Mouse (Mus musculus) CH12.LX (cell line): ENCODE data around the gene Glis1. TPM values are rescaled to one million over a fixed set of nuclear protein-coding genes. Genes with fewer than 3 reads are reported as not detected.

ENCODE experiments used
- DNase-seq: peaks from one replicate; pipeline ENCODE4 v3.0.0-alpha.2; 2013; ENCODE audit errors: extremely low read depth
- H3K27ac ChIP-seq: 2 replicates; pipeline ENCODE4 v1.5.1; 2012; ENCODE audit warnings: low read depth, mild to moderate bottlenecking, control low read depth, moderate library complexity; ENCODE audit not compliant: insufficient read depth
- H3K27me3 ChIP-seq: replicated peaks from 2 replicates; pipeline ENCODE3; 2012; ENCODE audit warnings: inconsistent platforms
- H3K36me3 ChIP-seq, 2 experiments: replicated peaks in 1 of 2; 2 replicates each; pipeline versions ENCODE3 to v1.6.1; 2012; ENCODE audit warnings: inconsistent platforms in 1 of 2, low read length in 1 of 2, mild to moderate bottlenecking in 1 of 2, mixed read lengths in 1 of 2, moderate library complexity in 1 of 2; ENCODE audit not compliant: control insufficient read depth in 1 of 2, insufficient read depth in 1 of 2
- H3K4me1 ChIP-seq, 2 experiments: 2 replicates each; pipeline ENCODE4 v1.6.1; 2012; ENCODE audit warnings: inconsistent platforms in 1 of 2, moderate library complexity in 1 of 2; ENCODE audit not compliant: insufficient read depth in 2 of 2, control insufficient read depth in 1 of 2
- H3K4me2 ChIP-seq: 2 replicates; pipeline ENCODE4 v1.6.1; 2012; ENCODE audit warnings: low read depth, mild to moderate bottlenecking, control low read depth; ENCODE audit not compliant: poor library complexity, insufficient read depth, severe bottlenecking
- H3K4me3 ChIP-seq, 3 experiments: fragments of 150-350 bp in 1 of 3; sonication (generic) in 1 of 3; replicated peaks in 1 of 3; 2 replicates each; pipeline versions ENCODE3 to v1.5.1; 2011 to 2012; ENCODE audit warnings: low read depth in 2 of 3, low read length in 2 of 3, mild to moderate bottlenecking in 2 of 3, moderate library complexity in 2 of 3, control low read depth in 1 of 3, improper control_type of control experiment in 1 of 3, inconsistent platforms in 1 of 3, mixed read lengths in 1 of 3; ENCODE audit not compliant: poor library complexity in 1 of 3
- H3K79me2 ChIP-seq: replicated peaks from 2 replicates; pipeline ENCODE4 v1.6.1; 2012; ENCODE audit warnings: mild to moderate bottlenecking, moderate library complexity; ENCODE audit not compliant: control insufficient read depth, poor library complexity, insufficient read depth, severe bottlenecking; ENCODE audit errors: extremely low read depth
- H3K9ac ChIP-seq: 2 replicates; pipeline ENCODE4 v1.6.1; 2012; ENCODE audit warnings: low read depth, mild to moderate bottlenecking, control low read depth, moderate library complexity; ENCODE audit not compliant: insufficient read depth
- H3K9me3 ChIP-seq: replicated peaks from 2 replicates; pipeline ENCODE3; 2012; ENCODE audit warnings: low read length, inconsistent platforms, mixed read lengths
- BHLHE40 ChIP-seq: IDR thresholded peaks from 2 replicates; pipeline ENCODE4 v1.6.1; 2011; ENCODE audit warnings: mild to moderate bottlenecking, low read depth, low read length, improper control_type of control experiment
- E2F4 ChIP-seq: IDR thresholded peaks from 2 replicates; pipeline ENCODE4 v1.6.1; 2011; ENCODE audit warnings: low read depth, low read length, improper control_type of control experiment; ENCODE audit not compliant: insufficient replicate concordance
- ELF1 ChIP-seq: IDR thresholded peaks from 2 replicates; pipeline ENCODE4 v1.6.1; 2014; ENCODE audit warnings: low read depth, mild to moderate bottlenecking, inconsistent platforms, low read length, improper control_type of control experiment
- GABPA ChIP-seq: IDR thresholded peaks from 2 replicates; pipeline ENCODE4 v1.6.1; 2012; ENCODE audit warnings: low read depth, low read length, improper control_type of control experiment, inconsistent platforms; ENCODE audit not compliant: insufficient replicate concordance
- HCFC1 ChIP-seq: IDR thresholded peaks from 2 replicates; pipeline ENCODE4 v1.6.1; 2012; ENCODE audit warnings: low read depth, mild to moderate bottlenecking, inconsistent platforms, low read length, improper control_type of control experiment
- JUND ChIP-seq: conservative IDR thresholded peaks from 2 replicates; pipeline ENCODE4 v1.6.1; 2011; ENCODE audit warnings: low read depth, low read length, improper control_type of control experiment
- KAT2A ChIP-seq: IDR thresholded peaks from 2 replicates; pipeline ENCODE4 v1.6.1; 2012; ENCODE audit warnings: low read length, improper control_type of control experiment, inconsistent platforms; ENCODE audit not compliant: insufficient replicate concordance
- MAX ChIP-seq: IDR thresholded peaks from 2 replicates; pipeline ENCODE4 v1.6.1; 2011; ENCODE audit warnings: low read length, improper control_type of control experiment
- MAZ ChIP-seq: IDR thresholded peaks from 2 replicates; pipeline ENCODE4 v1.6.1; 2012; ENCODE audit warnings: low read depth, mild to moderate bottlenecking, inconsistent platforms, low read length, improper control_type of control experiment, moderate library complexity
- NELFE ChIP-seq: IDR thresholded peaks from 2 replicates; pipeline ENCODE4 v1.6.1; 2011; ENCODE audit warnings: low read depth, low read length, improper control_type of control experiment
- POLR2A ChIP-seq: IDR thresholded peaks from 2 replicates; pipeline ENCODE4 v1.6.1; 2011; ENCODE audit warnings: low read depth, mild to moderate bottlenecking, improper control_type of control experiment, low read length
- RAD21 ChIP-seq: IDR thresholded peaks from 2 replicates; pipeline ENCODE4 v1.6.1; 2011; ENCODE audit warnings: low read depth, mild to moderate bottlenecking, low read length, improper control_type of control experiment, moderate library complexity
- SIN3A ChIP-seq: IDR thresholded peaks from 2 replicates; pipeline ENCODE4 v1.6.1; 2012; ENCODE audit warnings: low read length, improper control_type of control experiment, inconsistent platforms
- TBP ChIP-seq: conservative IDR thresholded peaks from 2 replicates; pipeline ENCODE4 v1.6.1; 2011; ENCODE audit warnings: low read depth, low read length, improper control_type of control experiment
- TCF12 ChIP-seq: IDR thresholded peaks from 2 replicates; pipeline ENCODE4 v1.6.1; 2014; ENCODE audit warnings: low read depth, mild to moderate bottlenecking, inconsistent platforms, low read length, improper control_type of control experiment
- USF2 ChIP-seq: conservative IDR thresholded peaks from 2 replicates; pipeline ENCODE4 v1.6.1; 2011; ENCODE audit warnings: low read depth, low read length, improper control_type of control experiment
- ZC3H11A ChIP-seq: IDR thresholded peaks from 2 replicates; pipeline ENCODE4 v1.6.1; 2012; ENCODE audit warnings: low read depth, mild to moderate bottlenecking, inconsistent platforms, low read length, improper control_type of control experiment
- ZKSCAN1 ChIP-seq: IDR thresholded peaks from 2 replicates; pipeline ENCODE4 v1.6.1; 2012; ENCODE audit warnings: low read depth, inconsistent platforms, low read length, improper control_type of control experiment, borderline replicate concordance
- ZMIZ1 ChIP-seq: IDR thresholded peaks from 2 replicates; pipeline ENCODE4 v1.6.1; 2012; ENCODE audit warnings: low read depth, mild to moderate bottlenecking, inconsistent platforms, low read length, improper control_type of control experiment
- ZNF384 ChIP-seq: IDR thresholded peaks from 2 replicates; pipeline ENCODE4 v1.6.1; 2012; ENCODE audit warnings: low read depth, low read length, improper control_type of control experiment, inconsistent platforms
- dilution Hi-C: fragments of 300-500 bp; cut with MboI; formaldehyde crosslinking; loops from 2 replicates; pipeline ENCODE4 v1.14.3; 2020; ENCODE audit warnings: low sequenced_read_pairs; ENCODE audit not compliant: extremely low pct_unique_long_range_greater_than_20kb, extremely low pct_ligation_motif_present
- in situ Hi-C: fragments of 300-500 bp; cut with MboI; formaldehyde crosslinking; loops from 3 replicates; pipeline ENCODE4 v1.14.3; 2019; ENCODE audit warnings: low sequenced_read_pairs, low pct_ligation_motif_present, low pct_unique_long_range_greater_than_20kb, mixed read lengths
- polyA plus RNA-seq: library from polyadenylated mRNA; unstranded; fragments of >175 nt; gene quantifications from 2 replicates; pipeline ENCODE4 v1.2.1, GENCODE M21; 2012; ENCODE audit warnings: low read depth; ENCODE audit not compliant: insufficient read length
- total RNA-seq, 2 experiments: library from RNA; depleted of rRNA; stranded (reverse); fragments of 300-350 nt in 1 of 2; fragments of >200 nt in 1 of 2; gene quantifications; 2 replicates each; pipeline ENCODE4 v1.2.3; 2012 to 2014

The Glis1 gene
- total and polyA plus RNA-seq, 3 experiments = 0.08 to 2.2 (median 0.17) TPM

DNA sequence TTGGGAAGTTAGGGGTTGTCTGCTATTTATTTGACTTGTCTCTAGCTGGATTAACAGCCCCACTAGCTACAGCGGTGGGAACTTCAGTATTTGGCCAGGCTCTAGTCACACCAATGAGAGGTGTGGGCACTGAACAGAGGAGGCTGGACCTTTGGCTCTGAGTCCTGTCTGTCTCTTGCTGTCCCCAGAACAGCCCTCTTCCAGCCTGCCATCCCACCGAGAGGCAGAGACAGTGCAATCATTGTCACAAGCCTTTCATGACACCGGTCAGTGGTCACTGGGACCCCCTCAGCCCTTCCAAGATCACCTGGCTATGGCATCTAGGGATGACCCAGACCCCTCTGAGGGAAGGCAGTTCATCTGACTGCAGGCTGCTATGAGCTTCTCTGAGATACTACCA, 104.6 kb downstream of the Glis1 start:
- H3K27me3 ChIP-seq = no peaks in the 10 kb centered on the region
- TF ChIP-seq NELFE = no peak
- in situ Hi-C loops = no loop called here

DNA sequence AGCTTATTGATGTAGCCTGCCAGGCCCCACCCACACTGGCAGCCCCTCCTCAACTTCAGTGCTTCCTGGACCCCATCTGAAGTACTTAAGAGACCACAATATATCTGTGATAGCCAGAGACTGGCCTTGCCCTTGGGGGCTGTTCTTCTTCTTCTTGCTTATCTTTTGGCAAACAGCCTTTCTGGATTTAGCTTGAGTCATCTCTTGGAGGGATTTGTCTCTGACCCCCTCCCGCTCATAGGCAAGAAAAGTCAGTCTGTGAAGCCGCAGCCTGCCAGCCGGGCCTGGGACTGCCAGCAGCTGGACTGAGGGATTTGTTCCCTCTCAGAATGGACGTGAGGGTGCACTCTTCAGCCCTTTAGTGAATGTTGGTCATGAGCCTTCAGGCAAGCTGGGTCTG, 107.4 kb downstream of the Glis1 start:
- TF ChIP-seq USF2 = no peak
- TF ChIP-seq RAD21 = no peak
- TF ChIP-seq MAZ = no peak
- no peak for TF ChIP-seq HCFC1
- TF ChIP-seq BHLHE40 = no peak
- TF ChIP-seq TBP = no peak
- no peak for TF ChIP-seq SIN3A
- TF ChIP-seq, all 38 proteins: peak for 0
- no peak overlapping the region for H3K27ac ChIP-seq
- dilution Hi-C loops = no loop called here
- in situ Hi-C loops = loop anchor here (10.0 kb wide), 1 partner anchor 47 kb away; no protein-coding TSS in a partner anchor
- no peak overlapping the region for H3K9ac ChIP-seq
- DNase-seq = no peak
- no peaks in the 10 kb centered on the region for H3K4me1 ChIP-seq
- no peak overlapping the region for H3K4me2 ChIP-seq
- H3K9me3 ChIP-seq = no peaks in the 10 kb centered on the region
- no peak overlapping the region for H3K4me3 ChIP-seq
- no peaks in the 10 kb centered on the region for H3K27me3 ChIP-seq
- H3K79me2 ChIP-seq = no peaks in the 10 kb centered on the region
- H3K36me3 ChIP-seq = no peaks in the 10 kb centered on the region

More for the DNA sequence above, 104.6 kb downstream of the Glis1 start:
- H3K9ac ChIP-seq = no peak overlapping the region
- no peak overlapping the region for H3K27ac ChIP-seq
- no peaks in the 10 kb centered on the region for H3K9me3 ChIP-seq
- no peaks in the 10 kb centered on the region for H3K79me2 ChIP-seq
- peaks cover 0 to 3% of the 10 kb centered on the region in 2 experiments; a peak in 2 of 4 replicates for H3K4me1 ChIP-seq
- H3K4me3 ChIP-seq = no peak overlapping the region
- no peak for DNase-seq
- dilution Hi-C loops = no loop called here
- H3K4me2 ChIP-seq = no peak overlapping the region
- no peaks in the 10 kb centered on the region for H3K36me3 ChIP-seq

DNA sequence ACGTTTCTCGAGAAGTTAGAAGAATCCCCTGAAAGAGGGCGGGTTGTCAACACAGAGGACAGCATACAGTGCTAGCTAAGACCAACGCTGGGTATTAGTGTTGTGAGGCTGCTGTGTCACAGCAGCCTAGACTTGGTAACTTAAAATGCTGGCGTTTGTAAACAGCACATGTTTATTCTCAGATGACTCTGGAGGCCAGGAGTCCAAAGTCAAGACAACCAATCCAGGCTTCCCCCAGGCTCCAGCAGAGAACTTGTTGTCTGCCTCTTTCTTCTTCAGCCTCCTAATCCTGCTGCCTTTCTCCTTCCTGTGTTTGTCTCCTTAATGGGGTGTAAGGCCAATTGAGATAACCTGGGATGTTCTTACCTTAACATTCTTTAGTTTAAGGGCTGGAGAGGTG, 110.5 kb downstream of the Glis1 start:
- Histone ChIP-seq H3K27me3 (no peaks in the 10 kb centered on the region), H3K4me1 (no peaks in the 10 kb centered on the region; a peak in 1 of 4 replicates), H3K4me2 (no peak overlapping the region), H3K4me3 (no peak overlapping the region), H3K9ac (no peak overlapping the region), H3K36me3 (no peaks in the 10 kb centered on the region), H3K27ac (no peak overlapping the region), H3K79me2 (no peaks in the 10 kb centered on the region), H3K9me3 (no peaks in the 10 kb centered on the region)
- dilution Hi-C loops = no loop called here
- in situ Hi-C loops = loop anchor here (10.0 kb wide), 1 partner anchor 50 kb away; no protein-coding TSS in a partner anchor
- DNase-seq = no peak
- TF ChIP-seq E2F4 = no peak
- no peak for TF ChIP-seq TCF12
- TF ChIP-seq ZNF384 = no peak
- no peak for TF ChIP-seq ZC3H11A
- no peak for TF ChIP-seq JUND
- TF ChIP-seq POLR2A = no peak
- no peak for TF ChIP-seq BHLHE40
- no peak for TF ChIP-seq KAT2A
- TF ChIP-seq MAX = no peak
- no peak for TF ChIP-seq GABPA
- TF ChIP-seq ZKSCAN1 = no peak
- no peak for TF ChIP-seq ELF1
- TF ChIP-seq ZMIZ1 = no peak
